Mouse (Mus musculus): Measurements from ENCODE around the gene Ccdc148.
A peak's percentile ranks its signal among the peaks of the same experiment; 100 is the strongest.

Gene Ccdc148

DNA sequence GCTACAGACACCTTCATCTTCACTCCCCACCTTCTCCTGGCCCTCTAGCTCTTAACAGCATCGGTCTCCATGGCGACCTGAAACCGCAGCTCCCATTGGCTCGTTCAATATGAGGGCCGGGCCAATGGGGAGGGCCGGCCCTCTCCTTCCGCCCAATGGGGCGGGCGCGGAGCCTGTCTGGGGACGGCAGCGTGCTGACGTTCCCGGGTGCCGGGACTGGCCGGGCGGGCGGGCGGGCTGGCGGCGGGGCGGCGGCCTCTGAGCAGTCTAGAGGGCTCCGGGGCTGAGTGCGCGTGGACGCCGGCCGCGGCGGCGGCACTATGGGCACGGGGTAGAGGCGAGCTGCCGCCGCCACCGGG lies at the start of gene Ccdc148, which contains the start of gene Pkp4:
Ccdc148 (minus strand) TSS at position 79 of the 359 bp plus-strand sequence.
Pkp4 (plus strand) TSS at position 246 of the 359 bp plus-strand sequence.
- peak; percentile 91 to 95 for DNase-seq

DNA sequence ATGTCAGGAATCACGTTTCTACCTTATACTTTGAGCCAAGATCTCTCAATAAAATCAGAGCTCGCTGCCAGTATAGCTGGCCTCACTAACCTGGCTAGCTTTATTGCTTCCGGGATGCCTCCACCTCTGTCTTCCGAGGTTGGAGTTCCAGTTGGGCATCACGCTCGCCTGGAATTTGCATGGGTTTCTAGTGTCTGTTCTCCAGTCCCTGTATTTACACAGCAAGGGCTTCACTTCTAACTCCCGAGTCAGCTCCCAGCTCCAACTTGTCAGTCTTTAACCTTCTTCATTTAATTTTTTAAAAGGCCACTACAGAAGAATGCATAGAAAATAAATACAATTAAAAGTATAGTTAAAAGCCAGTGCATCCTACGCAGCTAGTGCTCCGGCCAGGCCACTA lies 47.8 kb upstream of the Ccdc148 start:
- DNase-seq: no peak

DNA sequence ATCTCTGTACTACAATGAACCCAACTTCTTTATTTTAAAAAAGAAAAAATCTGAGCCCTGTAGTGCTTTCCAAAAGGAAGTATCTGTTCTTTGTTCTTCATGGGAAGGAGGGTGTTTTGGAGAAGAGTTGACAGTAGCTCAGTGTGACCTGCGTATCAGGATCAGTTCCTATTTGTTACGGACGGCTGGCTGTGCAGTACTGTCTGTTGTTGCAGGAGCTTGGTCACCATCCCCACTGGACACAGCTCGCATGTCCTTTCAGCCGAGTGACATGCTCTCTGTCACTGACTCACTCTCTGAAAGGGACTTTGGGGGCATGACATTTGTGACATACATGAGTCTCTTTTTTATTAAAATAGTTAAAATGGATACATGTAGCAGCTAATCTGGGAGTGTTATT lies 47.2 kb upstream of the Ccdc148 start:
- DNase-seq: peak in 1 of 2 experiments; percentile 61

DNA sequence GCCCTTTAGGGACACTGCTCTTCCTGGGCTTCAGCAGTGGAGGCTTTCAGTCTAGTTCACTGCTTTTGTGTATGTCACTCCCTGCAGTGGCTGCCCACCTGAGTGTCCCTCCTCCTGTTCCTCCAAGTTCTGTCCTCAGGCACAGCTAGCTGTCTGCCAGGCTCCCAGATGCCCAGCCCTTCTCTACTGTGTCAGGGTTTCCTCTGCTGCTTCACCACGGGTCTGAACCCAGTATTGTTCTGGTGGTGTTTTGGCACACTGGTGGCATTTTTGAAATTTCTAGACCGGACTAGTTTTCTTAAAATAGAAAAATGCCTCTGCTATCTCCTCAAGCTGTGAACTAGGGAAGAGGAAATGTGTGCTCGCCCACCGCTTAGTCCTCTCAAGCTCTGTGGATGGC lies 46.8 kb upstream of the Ccdc148 start:
- no peak for DNase-seq

DNA sequence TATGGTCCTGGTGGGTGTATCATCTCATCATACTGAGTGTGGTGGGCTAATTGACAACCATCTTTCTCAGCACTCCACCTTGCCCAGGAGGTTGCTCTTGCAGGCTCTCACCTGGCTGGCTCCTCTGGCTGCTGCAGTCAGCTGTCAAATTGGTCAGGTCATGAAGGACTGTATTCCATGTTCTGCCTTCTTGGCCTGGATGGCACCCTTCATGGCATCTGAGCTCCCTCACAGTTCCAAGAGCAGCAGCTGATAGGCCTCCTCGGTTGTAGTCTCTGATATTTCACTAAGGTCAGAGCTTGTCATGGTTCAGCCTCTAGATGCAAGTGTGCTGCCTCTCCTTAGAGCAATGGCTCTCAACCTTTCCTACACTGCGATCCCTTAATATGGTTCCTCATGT lies 45.7 kb upstream of the Ccdc148 start:
- DNase-seq: peak in 1 of 2 experiments; percentile 46

DNA sequence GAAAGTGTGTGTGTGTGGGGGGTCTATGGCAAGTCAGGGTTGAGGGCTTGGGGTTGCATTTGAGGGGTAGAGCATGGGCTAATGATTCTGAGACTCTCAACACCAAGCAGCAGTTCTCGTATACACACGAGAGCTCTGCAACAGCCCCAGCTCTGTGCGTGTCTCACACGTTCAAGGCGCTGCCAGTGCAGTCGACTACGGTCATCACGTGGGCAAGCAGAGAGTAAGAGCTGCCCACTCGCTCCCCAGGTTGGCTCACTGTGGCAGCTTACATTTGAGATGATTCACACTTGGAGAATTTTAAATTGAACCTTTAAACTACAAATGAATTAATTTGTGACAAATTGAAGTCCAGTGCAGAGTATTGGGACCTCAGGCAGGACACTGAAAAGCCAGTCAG lies 44.6 kb upstream of the Ccdc148 start:
- no peak for DNase-seq

DNA sequence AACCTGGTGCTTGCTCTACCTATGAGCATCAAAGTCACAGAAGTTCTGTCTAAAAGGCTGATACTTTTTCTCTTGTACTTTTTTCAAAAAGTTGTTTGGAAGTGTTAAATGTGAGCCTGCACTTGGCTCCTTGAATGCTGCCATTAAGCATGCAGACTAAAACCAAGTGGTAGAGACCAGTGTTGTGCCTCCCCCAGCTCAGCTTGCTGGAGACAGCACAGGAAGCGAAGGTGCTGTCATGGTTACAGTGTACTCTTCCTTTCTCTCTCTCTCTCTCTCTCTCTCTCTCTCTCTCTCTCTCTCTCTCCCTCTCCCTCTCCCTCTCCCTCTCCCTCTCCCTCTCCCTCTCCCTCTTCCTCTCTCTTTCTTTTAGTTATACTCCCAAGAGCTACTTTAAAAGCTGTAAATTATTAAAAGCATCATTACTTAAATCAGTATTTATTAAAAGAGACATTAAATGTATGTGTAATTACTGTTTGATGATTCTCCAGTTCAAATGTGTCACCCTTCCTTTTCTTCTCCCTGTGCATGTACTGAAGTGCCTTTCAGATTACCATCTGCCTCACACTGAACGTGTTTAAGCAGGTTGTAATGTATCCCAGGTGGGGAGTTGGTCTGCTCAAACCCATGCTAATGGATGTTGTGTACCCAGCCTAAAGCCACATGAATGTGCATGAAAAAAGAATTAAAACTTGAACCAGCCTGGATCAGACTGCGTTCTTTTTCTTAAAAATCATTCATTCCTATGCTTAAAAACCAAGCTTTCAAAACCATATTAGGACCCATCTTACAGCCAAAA lies 43.3 kb upstream of the Ccdc148 start:
- DNase-seq: no peak

DNA sequence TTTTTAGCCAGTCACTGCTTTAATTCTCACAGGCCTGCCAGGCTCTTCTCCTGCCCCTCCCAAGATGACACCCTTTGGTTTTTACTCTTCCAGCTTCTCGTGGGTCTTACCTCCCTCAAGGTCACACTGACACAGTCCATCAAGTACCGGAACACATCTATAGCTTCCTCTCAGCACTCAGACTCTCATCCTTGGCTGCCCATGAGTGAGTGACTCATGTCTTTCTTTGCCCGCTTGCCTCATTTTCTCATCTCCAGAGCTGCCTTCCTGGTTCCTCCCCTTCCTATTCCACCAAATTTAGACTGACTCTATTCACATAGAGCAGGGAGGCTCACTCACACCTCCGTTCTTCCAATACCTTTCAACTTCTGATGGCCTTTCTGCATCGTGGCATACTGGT lies 42.4 kb upstream of the Ccdc148 start:
- no peak for DNase-seq

DNA sequence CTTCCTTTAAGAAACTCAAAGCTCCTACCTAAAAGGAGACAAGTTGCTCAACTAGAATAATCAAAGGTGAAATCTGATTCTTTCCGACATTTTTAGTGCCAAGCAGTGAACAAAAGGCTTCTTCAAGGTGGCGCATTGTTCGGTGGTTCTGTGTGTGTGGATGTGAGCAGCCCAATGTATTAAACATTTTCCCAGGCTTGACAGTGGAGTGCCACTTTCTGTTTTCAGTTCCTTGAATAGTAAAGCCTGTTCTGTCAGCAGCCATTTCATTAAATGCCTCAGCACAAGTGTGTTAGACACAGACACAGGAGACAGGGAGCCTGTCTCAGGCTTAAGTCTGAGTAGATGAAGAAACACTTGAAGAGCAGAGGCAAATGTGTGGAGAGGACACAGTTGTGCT lies 40.0 kb upstream of the Ccdc148 start:
- no peak for DNase-seq

DNA sequence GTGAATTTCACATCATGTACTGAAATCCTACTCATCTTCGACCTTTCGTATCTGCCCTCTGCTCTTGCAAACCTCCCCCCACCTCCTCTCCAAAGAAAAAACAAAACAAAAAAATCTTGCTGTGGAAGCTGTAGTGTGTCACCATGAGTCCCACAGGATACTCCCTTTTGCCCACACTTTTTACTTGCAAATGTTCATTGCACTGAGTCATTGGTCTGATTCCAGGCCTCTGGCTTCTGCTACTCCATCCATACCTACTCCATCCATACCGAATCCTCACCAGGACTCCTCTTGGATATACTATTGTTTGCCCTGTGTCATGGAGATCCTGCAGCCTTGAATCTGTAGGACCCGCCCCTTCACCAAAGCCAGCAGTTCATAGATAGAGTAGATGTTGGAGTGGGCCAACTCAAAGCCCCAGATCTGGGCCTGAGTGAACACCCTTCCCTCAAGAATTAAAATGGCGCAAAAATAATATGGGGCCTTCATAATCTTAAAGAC lies 39.0 kb upstream of the Ccdc148 start:
- no peak for DNase-seq

DNA sequence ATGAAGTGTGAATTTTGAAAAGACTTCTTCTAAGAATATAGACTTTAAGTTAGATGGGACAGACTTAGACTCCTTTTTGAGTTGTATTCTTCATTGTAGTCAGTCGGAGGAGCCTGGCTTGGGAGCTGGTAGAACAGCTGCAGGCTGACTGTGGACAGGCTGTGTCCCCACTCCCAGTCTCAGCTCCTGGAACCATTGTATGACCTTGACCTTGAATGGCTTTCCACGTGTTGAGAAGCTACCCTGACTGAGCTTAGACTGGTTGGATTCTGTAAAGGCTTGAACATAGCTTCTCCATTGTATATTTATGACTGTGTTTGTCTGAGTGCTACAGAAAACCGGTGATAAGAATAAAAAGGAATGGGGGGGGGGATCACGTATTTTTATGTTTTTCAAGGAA lies 36.7 kb upstream of the Ccdc148 start:
- no peak for DNase-seq

DNA sequence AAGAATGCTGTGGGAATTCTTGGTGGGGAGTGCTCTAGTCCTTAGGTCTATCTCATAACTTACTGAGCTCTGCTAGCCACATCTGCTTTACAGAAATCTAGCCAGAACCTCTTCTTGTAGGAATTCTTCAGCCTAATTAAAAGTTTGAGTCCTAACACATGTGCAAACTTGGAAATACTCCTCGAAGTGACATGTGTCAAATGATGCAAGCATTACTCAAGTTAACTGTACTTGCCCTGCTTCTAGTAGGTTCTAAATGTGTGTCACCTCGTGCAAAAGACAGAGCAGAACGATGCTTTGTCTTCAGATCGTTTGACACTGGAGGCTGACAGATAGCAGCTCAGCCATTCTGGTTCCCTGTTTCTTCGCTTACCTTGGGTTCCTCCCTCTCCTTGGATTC lies 32.6 kb upstream of the Ccdc148 start:
- no peak for DNase-seq

DNA sequence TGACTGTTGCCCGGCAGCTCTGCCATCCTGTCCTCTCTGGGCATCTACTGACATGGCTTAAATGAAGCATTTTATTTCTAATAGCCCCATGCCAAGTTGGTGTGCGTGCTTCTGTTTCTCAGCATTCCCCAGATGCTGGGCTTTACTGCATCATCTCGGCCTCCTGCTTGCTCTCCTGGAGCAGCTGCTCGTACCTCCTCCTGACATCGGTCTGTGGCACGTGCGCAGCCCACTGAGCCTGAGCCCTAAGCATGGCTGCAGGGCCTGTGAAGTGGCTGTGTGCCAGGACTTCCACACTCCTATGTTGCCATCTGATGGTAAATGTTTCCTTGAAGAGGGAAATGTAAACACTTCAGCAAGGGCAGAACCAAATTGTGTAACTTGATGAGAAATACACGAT lies 31.0 kb upstream of the Ccdc148 start:
- DNase-seq: peak; percentile 68 to 79

DNA sequence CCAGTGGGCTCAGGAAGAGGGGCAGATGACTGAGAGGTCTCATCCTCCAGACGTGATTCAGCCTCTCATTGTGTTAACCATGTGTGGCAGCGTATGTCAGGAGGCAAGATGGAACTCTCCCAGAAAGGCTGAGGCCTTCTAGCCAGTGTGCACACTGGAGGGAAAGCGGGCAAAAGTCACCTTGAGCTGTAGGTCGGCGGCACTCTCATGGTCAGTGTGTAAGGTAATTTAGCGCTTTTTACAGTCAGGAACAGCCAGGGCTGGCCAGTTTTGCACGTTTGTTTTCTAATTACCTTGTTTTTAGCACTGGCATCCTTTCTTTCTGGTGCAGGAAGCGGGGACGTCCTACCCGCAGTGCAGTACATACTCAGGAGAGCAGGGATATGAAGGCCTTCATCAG lies 29.7 kb upstream of the Ccdc148 start:
- DNase-seq: no peak

DNA sequence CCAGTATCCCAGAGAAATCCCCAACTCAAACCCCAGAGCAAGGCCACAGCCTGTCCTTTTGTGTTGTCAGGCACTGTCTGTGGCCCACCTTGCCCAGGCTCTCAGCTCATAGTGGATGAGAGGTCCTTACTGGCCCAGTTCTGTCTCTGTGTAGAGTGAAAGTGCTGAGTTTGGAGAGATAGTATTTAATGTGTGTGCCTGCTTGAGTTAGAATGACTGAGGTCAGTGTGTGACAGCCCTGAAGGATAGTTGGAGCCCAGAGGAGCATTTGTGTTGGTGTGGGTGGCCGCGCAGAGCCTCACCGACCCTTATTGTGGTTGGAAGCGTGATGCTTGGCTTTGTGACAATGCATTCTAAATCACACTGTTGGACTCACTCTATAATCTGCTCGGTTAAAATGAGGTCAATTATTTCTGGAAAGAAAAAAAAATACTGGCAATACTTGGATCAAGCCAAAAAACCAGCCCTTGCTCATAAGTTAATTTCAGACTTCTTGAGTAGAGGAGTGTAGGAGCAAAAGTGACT lies 29.2 kb upstream of the Ccdc148 start:
- no peak for DNase-seq

DNA sequence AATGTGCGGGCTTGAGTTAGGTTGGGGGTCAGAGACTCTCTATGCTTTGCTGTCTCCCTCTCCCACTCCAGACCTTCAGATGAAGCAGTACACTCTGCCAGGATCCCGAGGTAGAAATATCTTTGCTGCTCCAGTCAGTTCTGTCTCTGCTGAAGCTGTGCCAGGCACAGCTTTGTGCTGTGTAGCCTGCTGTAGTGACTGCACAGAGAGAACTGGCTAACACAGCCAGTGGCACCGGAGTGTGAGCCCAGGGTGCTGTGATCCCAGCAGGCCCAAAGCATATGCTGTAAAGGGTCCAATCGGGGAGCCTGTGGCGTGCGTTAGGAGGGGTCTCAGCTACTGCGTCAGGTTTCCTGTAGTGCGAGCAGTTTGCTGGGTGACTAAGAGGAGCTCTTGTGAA lies 27.8 kb upstream of the Ccdc148 start:
- DNase-seq: peak; percentile 73 to 77

DNA sequence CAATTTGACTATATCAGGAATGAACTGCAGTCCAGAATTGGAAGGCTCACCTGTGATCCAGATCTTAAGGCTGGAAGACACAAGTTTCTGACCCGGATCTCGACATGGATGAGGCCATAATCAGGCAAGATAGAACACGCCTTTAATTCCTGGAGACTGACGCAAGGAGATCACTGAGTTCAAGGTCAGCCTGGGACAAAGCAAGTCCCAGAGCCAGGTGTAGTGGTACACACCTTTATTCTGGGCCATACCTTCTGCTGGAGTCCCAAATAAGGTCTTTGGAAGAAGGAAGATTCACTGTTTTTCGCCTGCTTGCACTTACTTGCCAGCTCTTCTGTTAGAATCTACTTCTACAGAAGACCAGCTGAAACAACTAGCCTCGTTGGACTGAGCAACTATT lies 26.5 kb upstream of the Ccdc148 start:
- DNase-seq: no peak

DNA sequence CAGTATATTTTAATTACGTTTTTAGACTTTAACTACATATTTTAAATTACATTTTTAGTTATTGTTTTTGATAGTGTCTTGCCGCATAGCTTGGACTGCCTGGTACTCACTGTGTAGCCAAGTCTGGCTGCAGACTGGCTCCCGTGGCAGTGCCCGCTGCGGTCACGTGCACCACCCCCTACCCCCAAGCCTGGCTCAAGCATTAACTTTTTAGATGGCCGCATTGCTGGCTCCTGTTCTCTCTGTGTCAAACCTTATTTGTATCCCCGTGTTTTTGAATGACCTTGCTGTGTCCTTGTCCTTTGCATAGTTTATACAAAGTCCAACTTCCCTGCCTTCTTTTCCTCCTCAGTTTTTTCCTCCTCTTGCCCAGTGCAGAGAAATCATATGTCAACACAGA lies 25.6 kb upstream of the Ccdc148 start:
- peak in 1 of 2 experiments; percentile 61 for DNase-seq

DNA sequence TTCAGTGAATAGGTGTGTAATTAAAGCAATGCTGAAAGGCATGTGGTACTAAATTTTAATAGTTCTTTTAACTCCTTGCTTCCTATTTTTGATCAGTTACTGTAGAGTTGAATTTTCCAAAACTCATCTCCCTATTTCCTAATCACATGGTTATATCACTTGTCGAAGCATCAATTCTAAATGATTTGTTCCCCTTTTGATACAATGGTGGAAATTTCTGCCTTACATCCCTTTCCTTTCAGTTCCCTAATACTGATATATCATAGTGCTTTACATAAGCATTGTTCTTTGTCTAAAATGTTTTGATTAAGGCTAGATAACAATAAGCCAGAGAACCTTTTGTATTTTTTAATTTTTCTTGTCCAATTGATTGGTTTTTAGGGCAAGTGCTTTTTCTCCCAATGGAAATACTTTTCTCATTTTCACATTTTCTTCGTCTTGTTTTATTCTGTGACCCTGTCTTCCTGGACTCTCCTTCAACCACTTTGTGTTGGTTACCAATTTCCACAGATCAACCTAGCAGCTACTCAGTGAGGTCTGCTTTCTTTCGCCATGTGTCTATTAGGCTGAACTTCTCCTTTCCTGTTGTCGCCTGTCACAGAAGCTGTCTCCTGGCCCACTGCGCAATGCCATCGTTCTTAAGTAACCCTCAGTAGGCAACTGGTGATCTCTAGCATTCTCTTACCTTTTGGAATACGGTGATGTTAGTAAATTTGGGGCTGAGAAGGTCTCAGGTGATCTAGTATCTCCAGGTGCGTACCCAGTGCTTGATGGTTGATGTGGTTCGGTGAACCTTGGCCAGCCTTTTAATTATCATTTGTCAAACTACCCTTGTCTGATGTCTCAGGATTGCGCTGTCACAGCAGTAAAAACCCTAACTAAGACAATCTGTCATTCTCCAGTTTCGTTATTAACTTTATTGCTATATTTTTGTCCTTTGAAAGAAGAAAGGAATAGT lies 23.9 kb upstream of the Ccdc148 start:
- DNase-seq: no peak

DNA sequence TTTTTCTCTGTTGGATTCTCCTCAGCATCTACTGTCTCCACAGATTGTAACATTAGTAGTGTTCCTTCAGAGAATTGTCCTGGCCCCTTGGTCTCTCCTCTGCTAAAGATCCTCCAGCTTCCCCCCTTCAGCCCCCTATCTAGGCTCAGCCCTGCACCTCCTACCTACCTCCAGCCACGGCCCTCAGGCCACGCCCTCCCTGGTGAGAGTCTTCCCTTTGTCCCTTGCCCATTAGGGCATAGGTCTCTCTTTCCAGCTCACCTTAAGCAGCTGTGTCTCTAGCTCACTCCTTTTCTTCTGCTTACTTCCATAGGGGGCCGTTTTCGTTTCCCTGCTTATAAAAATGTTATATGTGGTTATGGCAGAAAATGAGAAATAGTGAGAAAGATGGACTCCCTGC lies 23.1 kb upstream of the Ccdc148 start:
- no peak for DNase-seq

DNA sequence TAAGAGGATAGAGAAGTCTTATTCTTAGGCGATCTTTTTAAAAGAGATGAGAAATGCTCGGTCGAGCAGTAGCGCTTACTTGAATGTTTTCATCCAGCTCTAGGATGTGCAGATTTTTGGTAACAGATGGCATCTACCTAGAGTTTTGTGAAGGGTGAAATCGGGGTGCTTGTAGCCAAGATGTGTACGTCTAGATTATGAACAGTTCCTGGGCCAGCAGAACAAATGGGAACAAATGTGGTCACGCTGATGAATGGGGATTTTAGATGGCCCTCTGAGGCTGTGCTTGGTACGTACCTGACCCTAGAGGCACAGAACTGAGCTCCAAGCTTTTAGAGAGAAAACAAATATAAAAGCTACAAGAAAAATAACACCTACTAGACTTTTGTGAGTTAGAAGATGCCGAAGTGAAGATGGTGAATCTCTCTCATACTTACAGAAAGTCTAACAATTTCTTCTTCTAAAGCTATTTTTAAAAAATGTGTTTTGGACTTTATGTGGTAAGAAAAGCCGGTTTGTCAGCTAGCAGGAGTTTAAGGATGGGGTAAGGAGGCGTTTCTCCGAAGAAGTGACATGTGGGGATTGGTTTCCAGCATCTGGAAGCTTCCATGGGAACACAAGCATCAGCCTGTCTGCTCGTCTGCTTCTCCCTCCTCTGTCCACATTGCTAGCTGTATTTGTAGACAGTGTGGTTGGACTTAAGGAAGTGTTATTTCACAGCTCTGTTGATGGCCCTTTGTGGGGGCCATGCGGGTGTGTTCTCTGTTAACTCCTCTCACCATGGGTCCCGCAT lies 21.0 kb upstream of the Ccdc148 start:
- DNase-seq: peak; percentile 63 to 69

DNA sequence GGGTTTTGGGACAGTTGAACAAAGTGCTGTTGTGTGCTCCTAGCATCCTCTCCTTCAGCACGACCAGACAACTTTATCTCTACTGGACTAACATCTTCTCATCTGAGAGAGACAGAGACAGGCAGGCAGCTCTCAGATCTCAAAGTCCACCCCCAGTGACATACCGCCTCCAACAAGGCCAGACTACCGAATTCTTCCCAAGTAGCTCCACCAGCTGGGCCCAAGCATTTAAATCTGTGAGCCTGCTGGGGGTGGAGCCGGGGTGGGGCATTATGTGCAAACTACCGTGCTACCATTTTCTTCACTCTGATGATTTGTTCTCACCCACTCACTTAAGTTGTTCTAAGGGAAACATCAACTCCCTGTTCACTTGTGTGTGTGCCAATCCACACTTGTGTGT lies 19.0 kb upstream of the Ccdc148 start:
- DNase-seq: no peak

DNA sequence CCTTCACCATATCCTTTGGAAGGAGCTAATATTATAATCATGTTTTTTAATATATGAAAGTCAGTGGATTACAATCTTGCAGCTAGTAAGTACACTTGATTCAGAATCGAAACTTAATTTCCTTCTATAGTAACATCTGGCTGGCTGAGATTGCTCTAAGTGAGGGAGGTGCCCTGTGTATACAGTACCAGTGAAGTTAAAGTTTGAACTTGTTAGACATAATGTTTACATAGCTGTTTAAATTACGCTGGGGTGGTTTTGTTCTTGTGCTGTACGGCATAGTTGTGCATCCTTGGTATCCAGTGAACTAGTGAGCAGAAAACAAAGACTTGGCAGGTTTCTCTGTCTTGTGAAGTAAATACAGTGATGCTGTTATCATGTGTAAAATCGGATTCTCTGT lies 18.5 kb upstream of the Ccdc148 start:
- DNase-seq: no peak

All from cerebellum, postnatal 25 days (tissue).